Mouse (Mus musculus) liver, embryonic 12.5 days (tissue): ENCODE results near the gene Fam84a. TPM values are rescaled to one million over a fixed set of nuclear protein-coding genes. Genes with fewer than 3 reads are reported as not detected.

Source experiments
- ATAC-seq: fragments of 200-750 bp; cut with Nextera tagmentation; 2 replicates; pipeline ENCODE4 v1.8.0; 2017; ENCODE audit warnings: moderate number of reproducible peaks, mild to moderate bottlenecking, moderate library complexity
- H3K27ac ChIP-seq: fragments of 300-500 bp; sonication (generic); 2 replicates; pipeline ENCODE4 v1.5.1; 2016; ENCODE audit warnings: mild to moderate bottlenecking
- H3K27me3 ChIP-seq: fragments of 300-500 bp; sonication (generic); replicated peaks from 2 replicates; pipeline ENCODE4 v1.6.1; 2016; ENCODE audit warnings: mild to moderate bottlenecking, moderate library complexity
- H3K36me3 ChIP-seq: fragments of 300-500 bp; sonication (generic); 2 replicates; pipeline ENCODE4 v1.6.1; 2016; ENCODE audit warnings: mild to moderate bottlenecking, moderate library complexity
- H3K4me1 ChIP-seq: fragments of 300-500 bp; sonication (generic); 2 replicates; pipeline ENCODE4 v1.6.1; 2016
- H3K4me2 ChIP-seq: fragments of 300-500 bp; sonication (generic); 2 replicates; pipeline ENCODE4 v1.6.1; 2016; ENCODE audit warnings: mild to moderate bottlenecking, moderate library complexity
- H3K4me3 ChIP-seq: fragments of 300-500 bp; sonication (generic); 2 replicates; pipeline ENCODE4 v1.5.1; 2016; ENCODE audit warnings: mild to moderate bottlenecking, moderate library complexity
- H3K9ac ChIP-seq: fragments of 300-500 bp; sonication (generic); 2 replicates; pipeline ENCODE4 v1.6.1; 2016; ENCODE audit warnings: mild to moderate bottlenecking, moderate library complexity
- H3K9me3 ChIP-seq: fragments of 300-500 bp; sonication (generic); replicated peaks from 2 replicates; pipeline ENCODE4 v1.6.1; 2016; ENCODE audit warnings: mild to moderate bottlenecking, moderate library complexity
- polyA plus RNA-seq: library from polyadenylated mRNA; unstranded; fragments of >200 nt; fragmentation: Nextera tagmentation; extraction: Ambion mirVana; gene quantifications from 2 replicates; pipeline ENCODE4 v1.2.1, GENCODE M21; 2016

The Fam84a gene
- polyA plus RNA-seq, 1 experiment from 2014 or later = 1.1 TPM

DNA sequence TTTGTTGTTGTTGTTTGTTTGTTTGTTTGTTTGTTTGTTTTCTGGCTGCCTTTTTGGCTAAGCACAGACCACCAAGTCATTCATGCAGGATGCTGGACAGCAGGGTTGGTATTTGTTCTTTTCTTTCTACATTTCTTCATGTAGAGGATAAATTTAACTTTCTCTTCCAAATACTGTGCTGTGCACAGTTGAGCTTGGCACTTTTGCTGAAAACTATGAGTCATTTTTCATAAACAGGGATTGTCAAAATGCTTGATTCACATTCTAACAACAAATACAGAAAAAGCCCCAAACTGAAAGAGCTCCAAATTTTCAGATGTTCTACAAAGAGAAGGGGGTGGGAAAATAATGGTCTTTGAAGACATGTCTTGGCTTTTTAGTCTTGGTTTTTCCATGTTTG lies 54.9 kb downstream of the Fam84a start:
- no peaks in the 10 kb centered on the region for H3K27me3 ChIP-seq

More for the DNA sequence above, 54.9 kb downstream of the Fam84a start:
- Histone ChIP-seq H3K9me3 (no peaks in the 10 kb centered on the region), H3K9ac (no peak overlapping the region), H3K4me1 (no peaks in the 10 kb centered on the region), H3K4me3 (no peak overlapping the region), H3K27ac (no peak overlapping the region), H3K4me2 (no peak overlapping the region), H3K36me3 (no peaks in the 10 kb centered on the region)
- ATAC-seq = no peak
